Mouse (Mus musculus): ENCODE data around the gene Pwp2. TPM values are rescaled to one million over a fixed set of nuclear protein-coding genes. Genes with fewer than 3 reads are reported as not detected.
"Not testable (repeated sequence)": the region's sequence is repeated elsewhere in the genome, so short reads cannot be mapped to it uniquely, and the experiment has no call there.

The Pwp2 gene
- polyA plus RNA-seq, 1 experiment from 2014 or later: 14.1 TPM

DNA sequence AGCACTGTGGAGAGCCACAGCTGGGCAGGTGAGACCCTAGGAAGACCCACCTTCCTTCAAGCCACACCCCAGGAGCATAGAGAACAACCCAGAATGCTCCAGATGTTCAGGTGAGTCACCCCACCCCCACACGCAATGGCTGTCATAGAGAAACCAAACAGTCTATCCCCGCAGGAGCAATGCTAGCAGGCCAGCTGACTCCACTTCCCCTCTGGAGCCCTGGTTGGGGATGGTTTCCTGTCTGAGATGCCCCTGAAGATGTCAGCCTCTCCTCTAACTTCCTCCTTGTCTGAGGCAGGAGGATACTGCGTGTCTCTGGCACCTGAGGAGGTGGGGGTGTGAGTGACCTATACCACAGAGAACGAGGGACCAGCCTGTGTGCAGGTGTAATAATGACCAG, 50.5 kb downstream of the Pwp2 start:
- ATAC-seq (ENCODE audit: insufficient number of reproducible peaks, insufficient read depth, low FRiP score, low read depth): no peak
- Histone ChIP-seq H3K4me3 (ENCODE audit: low read depth, low read length) (no peak overlapping the region), H3K9me3 (ENCODE audit: control insufficient read depth, low read depth, low read length) (no peaks in the 10 kb centered on the region), H3K4me2 (replicated peaks; ENCODE audit: low read depth, low read length) (no peak overlapping the region), H3K36me3 (ENCODE audit: control insufficient read depth, insufficient read depth, low read length) (no peaks in the 10 kb centered on the region), H3K27me3 (ENCODE audit: control insufficient read depth, insufficient read depth, low read length) (no peaks in the 10 kb centered on the region), H3K9ac (replicated peaks; ENCODE audit: low read depth, low read length) (no peak overlapping the region), H3K27ac (ENCODE audit: low read length) (no peak overlapping the region; the same call in 1 of the 2 replicates), H3K4me1 (ENCODE audit: control insufficient read depth, insufficient read depth, low read length) (peaks cover 26% of the 10 kb centered on the region)
- WGBS: 60% methylated on average over 4 of the region's 4 CpGs

DNA sequence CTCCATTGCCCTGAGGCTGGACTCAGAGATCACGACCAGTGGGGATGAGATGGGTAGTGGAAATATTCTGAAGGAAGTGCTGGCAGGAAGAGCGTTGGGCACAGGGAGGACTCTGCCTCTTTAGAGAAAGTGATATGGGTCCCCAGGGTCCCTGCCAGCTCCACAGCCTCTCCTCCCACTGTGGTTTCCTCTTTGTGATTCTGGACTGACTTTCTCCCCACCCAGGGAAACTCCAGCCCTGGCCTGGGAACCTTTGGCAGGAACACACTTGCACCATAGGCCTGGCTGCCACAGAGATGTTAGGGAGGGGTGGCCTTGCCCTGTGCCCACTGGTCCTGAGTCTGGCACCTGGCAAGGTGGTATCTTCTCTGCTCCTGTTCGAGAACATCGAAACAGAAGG, 55.0 kb downstream of the Pwp2 start:
- Histone ChIP-seq H3K27me3 (ENCODE audit: control insufficient read depth, insufficient read depth, low read length) (no peaks in the 10 kb centered on the region), H3K9ac (replicated peaks; ENCODE audit: low read depth, low read length) (no peak overlapping the region), H3K4me2 (replicated peaks; ENCODE audit: low read depth, low read length) (no peak overlapping the region), H3K4me1 (ENCODE audit: control insufficient read depth, insufficient read depth, low read length) (peaks cover 8% of the 10 kb centered on the region), H3K27ac (ENCODE audit: low read length) (no peak overlapping the region), H3K36me3 (ENCODE audit: control insufficient read depth, insufficient read depth, low read length) (no peaks in the 10 kb centered on the region), H3K4me3 (ENCODE audit: low read depth, low read length) (no peak overlapping the region), H3K9me3 (ENCODE audit: control insufficient read depth, low read depth, low read length) (no peaks in the 10 kb centered on the region)
- 84% methylated on average over 4 of the region's 4 CpGs for WGBS
- no peak for ATAC-seq (ENCODE audit: insufficient number of reproducible peaks, insufficient read depth, low FRiP score, low read depth)

DNA sequence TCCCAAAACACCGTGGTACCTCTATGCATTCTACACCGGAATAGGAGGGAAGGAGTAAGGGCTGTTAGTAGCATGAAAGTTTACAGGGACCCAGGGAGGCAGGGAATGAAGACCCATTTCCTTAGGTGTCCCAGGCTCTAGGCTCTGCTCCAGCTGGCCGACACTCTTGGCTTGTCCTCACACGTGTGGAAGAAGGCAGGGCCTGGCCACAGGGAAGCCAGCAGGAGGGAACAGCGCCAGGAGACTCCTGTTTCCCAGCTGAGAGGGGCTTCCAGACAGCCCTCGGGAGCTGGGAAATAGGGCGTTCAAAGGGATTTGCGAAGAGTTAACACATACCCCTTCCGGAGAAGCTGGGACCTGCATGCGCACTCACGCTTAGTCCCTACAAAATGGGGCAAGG, 55.5 kb downstream of the Pwp2 start:
- Histone ChIP-seq H3K9ac (replicated peaks; ENCODE audit: low read depth, low read length) (no peak overlapping the region), H3K4me2 (replicated peaks; ENCODE audit: low read depth, low read length) (no peak overlapping the region), H3K4me3 (ENCODE audit: low read depth, low read length) (no peak overlapping the region), H3K9me3 (ENCODE audit: control insufficient read depth, low read depth, low read length) (no peaks in the 10 kb centered on the region), H3K4me1 (ENCODE audit: control insufficient read depth, insufficient read depth, low read length) (peaks cover 3% of the 10 kb centered on the region), H3K27ac (ENCODE audit: low read length) (no peak overlapping the region), H3K27me3 (ENCODE audit: control insufficient read depth, insufficient read depth, low read length) (no peaks in the 10 kb centered on the region), H3K36me3 (ENCODE audit: control insufficient read depth, insufficient read depth, low read length) (no peaks in the 10 kb centered on the region)
- 42% methylated on average over 11 of the region's 11 CpGs for WGBS
- no peak for ATAC-seq (ENCODE audit: insufficient number of reproducible peaks, insufficient read depth, low FRiP score, low read depth)

DNA sequence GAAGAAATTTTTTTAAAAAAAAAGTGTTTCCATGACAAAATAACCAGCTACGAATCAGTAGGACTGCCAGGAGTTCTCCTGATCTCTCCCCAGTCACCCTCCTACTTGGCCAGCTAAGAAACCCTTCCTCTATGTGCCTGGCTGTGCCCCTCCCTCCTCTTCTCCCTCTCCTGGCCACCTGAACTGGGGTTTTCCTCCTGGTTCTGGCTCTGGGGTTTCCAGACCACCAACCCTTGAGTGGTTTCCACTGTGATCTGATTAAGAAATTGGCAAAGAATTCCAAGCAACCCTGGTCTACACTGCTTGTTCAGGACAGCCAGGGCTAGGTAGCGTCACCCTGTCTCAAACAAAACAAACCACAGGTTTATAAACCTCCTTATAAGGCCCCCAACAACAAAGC, 56.3 kb downstream of the Pwp2 start:
- Histone ChIP-seq H3K4me2 (replicated peaks; ENCODE audit: low read depth, low read length) (no peak overlapping the region), H3K36me3 (ENCODE audit: control insufficient read depth, insufficient read depth, low read length) (no peaks in the 10 kb centered on the region), H3K27me3 (ENCODE audit: control insufficient read depth, insufficient read depth, low read length) (no peaks in the 10 kb centered on the region), H3K9ac (replicated peaks; ENCODE audit: low read depth, low read length) (no peak overlapping the region), H3K9me3 (ENCODE audit: control insufficient read depth, low read depth, low read length) (no peaks in the 10 kb centered on the region), H3K4me3 (ENCODE audit: low read depth, low read length) (no peak overlapping the region), H3K4me1 (ENCODE audit: control insufficient read depth, insufficient read depth, low read length) (no peaks in the 10 kb centered on the region), H3K27ac (ENCODE audit: low read length) (no peak overlapping the region)
- no peak for ATAC-seq (ENCODE audit: insufficient number of reproducible peaks, insufficient read depth, low FRiP score, low read depth)
- WGBS: 83% methylated on average over 2 of the region's 2 CpGs

DNA sequence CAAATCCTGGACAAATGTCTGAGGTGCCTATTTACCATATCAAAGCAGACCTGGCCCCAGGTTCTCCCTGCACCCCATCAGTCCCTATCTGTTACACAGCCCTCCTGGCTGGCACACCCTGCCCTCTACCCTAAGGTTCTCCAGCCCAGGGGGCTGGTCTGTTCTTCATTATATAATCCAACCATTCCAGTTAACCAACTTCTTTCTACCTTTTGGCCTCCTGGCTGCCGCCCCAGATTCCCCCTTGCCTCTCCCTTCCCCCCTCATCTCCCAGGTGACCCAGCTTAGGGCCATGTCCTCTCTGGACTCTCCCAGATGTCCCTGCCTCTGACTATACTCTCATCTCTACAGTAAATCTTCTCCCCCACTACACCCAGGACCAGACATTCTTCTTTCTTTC, 57.0 kb downstream of the Pwp2 start:
- Histone ChIP-seq H3K4me1 (ENCODE audit: control insufficient read depth, insufficient read depth, low read length) (no peaks in the 10 kb centered on the region), H3K4me2 (replicated peaks; ENCODE audit: low read depth, low read length) (no peak overlapping the region), H3K27me3 (ENCODE audit: control insufficient read depth, insufficient read depth, low read length) (no peaks in the 10 kb centered on the region), H3K36me3 (ENCODE audit: control insufficient read depth, insufficient read depth, low read length) (no peaks in the 10 kb centered on the region), H3K27ac (ENCODE audit: low read length) (no peak overlapping the region), H3K4me3 (ENCODE audit: low read depth, low read length) (no peak overlapping the region), H3K9me3 (ENCODE audit: control insufficient read depth, low read depth, low read length) (no peaks in the 10 kb centered on the region), H3K9ac (replicated peaks; ENCODE audit: low read depth, low read length) (no peak overlapping the region)
- 47% methylated on average over 1 of the region's 1 CpGs for WGBS
- no peak for ATAC-seq (ENCODE audit: insufficient number of reproducible peaks, insufficient read depth, low FRiP score, low read depth)

DNA sequence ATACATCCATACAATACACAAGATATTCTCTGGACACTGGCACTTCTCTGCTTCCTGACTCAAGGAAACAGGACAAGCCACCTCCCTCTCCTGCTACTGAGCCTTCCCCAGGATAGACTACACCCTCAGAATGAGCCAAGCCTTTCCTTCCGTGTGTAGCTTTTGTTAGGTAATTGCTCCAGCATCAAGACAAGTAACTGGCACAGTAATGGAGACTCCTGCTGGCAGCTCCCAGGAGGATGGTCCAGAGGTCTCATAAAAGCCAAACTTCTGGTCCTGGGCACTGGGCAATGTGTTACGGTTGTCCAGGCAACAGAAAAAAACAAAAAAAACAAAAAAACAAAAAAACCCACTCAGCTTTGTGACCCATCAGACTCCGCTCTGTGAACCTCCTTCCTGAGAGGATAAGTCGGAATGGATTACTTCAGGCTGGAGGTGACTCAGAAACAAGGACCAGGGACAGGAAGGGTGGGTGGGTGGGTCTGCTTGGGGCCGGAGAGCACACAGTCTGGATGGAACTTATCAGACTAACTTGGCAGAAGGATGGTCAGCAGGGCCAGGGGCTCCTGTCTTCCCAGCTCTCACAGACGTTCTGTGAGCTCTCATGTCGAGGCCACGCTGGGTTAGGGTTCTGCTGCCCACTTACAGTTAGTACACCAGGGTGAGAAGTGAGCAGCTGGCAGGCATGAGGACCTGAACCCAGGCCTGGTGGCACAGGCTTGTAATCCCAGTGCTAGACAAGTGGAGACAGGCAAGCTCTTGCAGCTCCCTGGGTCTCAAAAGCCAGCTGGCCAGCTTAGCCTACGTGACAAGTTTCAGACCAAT, 57.7 kb downstream of the Pwp2 start:
- no peaks in the 10 kb centered on the region for H3K9me3 ChIP-seq (ENCODE audit: control insufficient read depth, low read depth, low read length)
- H3K27ac ChIP-seq (ENCODE audit: low read length): no peak overlapping the region
- no peaks in the 10 kb centered on the region for H3K27me3 ChIP-seq (ENCODE audit: control insufficient read depth, insufficient read depth, low read length)
- H3K4me2 ChIP-seq (replicated peaks; ENCODE audit: low read depth, low read length): no peak overlapping the region
- H3K9ac ChIP-seq (replicated peaks; ENCODE audit: low read depth, low read length): no peak overlapping the region
- WGBS: 75% methylated on average over 9 of the region's 9 CpGs
- H3K36me3 ChIP-seq (ENCODE audit: control insufficient read depth, insufficient read depth, low read length): no peaks in the 10 kb centered on the region
- no peak for ATAC-seq (ENCODE audit: insufficient number of reproducible peaks, insufficient read depth, low FRiP score, low read depth)
- H3K4me1 ChIP-seq (ENCODE audit: control insufficient read depth, insufficient read depth, low read length): no peaks in the 10 kb centered on the region
- H3K4me3 ChIP-seq (ENCODE audit: low read depth, low read length): no peak overlapping the region

DNA sequence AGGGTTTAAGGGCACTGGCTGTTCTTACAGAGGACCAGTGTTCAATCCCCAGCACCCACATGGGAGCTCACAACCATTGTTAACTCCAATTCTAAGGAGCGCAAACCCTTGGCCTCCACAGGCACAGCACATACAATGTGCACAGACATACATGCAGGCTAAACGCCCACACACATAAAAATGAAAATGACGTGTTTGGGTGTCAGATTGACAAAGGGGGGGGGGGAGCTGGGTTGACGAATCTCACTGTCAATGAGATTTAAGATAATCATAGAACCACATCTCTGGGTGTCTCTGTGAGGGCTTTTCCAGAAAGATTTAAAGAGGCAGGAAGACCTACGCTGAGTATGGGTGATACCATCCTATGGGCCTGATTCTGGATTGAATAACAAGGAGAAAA, 58.6 kb downstream of the Pwp2 start:
- Histone ChIP-seq H3K36me3 (ENCODE audit: control insufficient read depth, insufficient read depth, low read length) (no peaks in the 10 kb centered on the region), H3K9me3 (ENCODE audit: control insufficient read depth, low read depth, low read length) (no peaks in the 10 kb centered on the region), H3K9ac (replicated peaks; ENCODE audit: low read depth, low read length) (no peak overlapping the region), H3K27ac (ENCODE audit: low read length) (no peak overlapping the region), H3K4me2 (replicated peaks; ENCODE audit: low read depth, low read length) (no peak overlapping the region), H3K4me1 (ENCODE audit: control insufficient read depth, insufficient read depth, low read length) (no peaks in the 10 kb centered on the region), H3K4me3 (ENCODE audit: low read depth, low read length) (no peak overlapping the region), H3K27me3 (ENCODE audit: control insufficient read depth, insufficient read depth, low read length) (no peaks in the 10 kb centered on the region)
- WGBS: 94% methylated on average over 5 of the region's 5 CpGs
- ATAC-seq (ENCODE audit: insufficient number of reproducible peaks, insufficient read depth, low FRiP score, low read depth): no peak

DNA sequence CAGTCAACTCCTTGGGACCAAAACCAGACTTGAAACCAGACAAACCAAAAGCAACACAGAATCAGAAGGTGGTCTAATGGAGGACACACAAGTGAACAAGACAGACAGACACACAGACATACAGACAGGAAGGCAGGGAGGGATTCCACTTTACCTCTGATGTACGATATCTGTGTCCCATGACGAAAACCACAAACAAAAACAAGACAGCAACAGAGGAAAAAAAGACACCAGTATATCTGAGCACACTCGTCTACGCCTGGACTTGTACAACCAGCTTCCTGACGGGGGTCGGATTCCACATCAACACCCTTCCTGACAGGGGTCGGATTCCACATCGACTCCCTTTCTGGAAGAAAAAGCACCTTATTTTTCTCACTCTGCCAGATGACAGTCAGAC, 59.9 kb downstream of the Pwp2 start:
- not testable (repeated sequence) for H3K9ac ChIP-seq (replicated peaks; ENCODE audit: low read depth, low read length); H3K36me3 ChIP-seq (ENCODE audit: control insufficient read depth, insufficient read depth, low read length); H3K4me2 ChIP-seq (replicated peaks; ENCODE audit: low read depth, low read length); H3K27ac ChIP-seq (ENCODE audit: low read length); H3K9me3 ChIP-seq (ENCODE audit: control insufficient read depth, low read depth, low read length); H3K4me1 ChIP-seq (ENCODE audit: control insufficient read depth, insufficient read depth, low read length); H3K4me3 ChIP-seq (ENCODE audit: low read depth, low read length); H3K27me3 ChIP-seq (ENCODE audit: control insufficient read depth, insufficient read depth, low read length); ATAC-seq (ENCODE audit: insufficient number of reproducible peaks, insufficient read depth, low FRiP score, low read depth)
- WGBS: 70% methylated on average over 8 of the region's 8 CpGs

DNA sequence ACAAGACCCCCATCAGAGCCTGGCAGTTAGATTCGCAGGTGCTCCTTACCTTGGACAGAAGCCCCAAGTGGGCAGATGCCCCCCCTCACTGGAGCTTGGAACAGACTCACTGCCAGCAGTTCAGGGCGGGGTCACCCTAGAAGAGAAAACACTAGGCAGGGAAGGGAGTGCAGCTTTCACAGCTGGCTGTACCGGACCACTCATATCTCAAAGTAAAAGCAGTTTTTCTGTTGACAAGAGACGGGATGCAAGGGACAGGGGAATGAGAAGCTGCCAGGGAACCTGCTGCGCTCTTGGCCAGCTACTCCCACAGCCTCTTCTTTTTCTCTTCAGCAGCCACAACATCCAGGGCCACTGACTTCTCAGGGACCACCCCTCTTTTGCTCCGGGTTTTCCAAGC, 60.8 kb downstream of the Pwp2 start:
- ATAC-seq (ENCODE audit: insufficient number of reproducible peaks, insufficient read depth, low FRiP score, low read depth); H3K9ac ChIP-seq (replicated peaks; ENCODE audit: low read depth, low read length): not testable (repeated sequence)

More for the DNA sequence above, 60.8 kb downstream of the Pwp2 start:
- not testable (repeated sequence) for H3K4me1 ChIP-seq (ENCODE audit: control insufficient read depth, insufficient read depth, low read length); H3K9me3 ChIP-seq (ENCODE audit: control insufficient read depth, low read depth, low read length); H3K27me3 ChIP-seq (ENCODE audit: control insufficient read depth, insufficient read depth, low read length); H3K36me3 ChIP-seq (ENCODE audit: control insufficient read depth, insufficient read depth, low read length); H3K4me3 ChIP-seq (ENCODE audit: low read depth, low read length); H3K4me2 ChIP-seq (replicated peaks; ENCODE audit: low read depth, low read length); H3K27ac ChIP-seq (ENCODE audit: low read length)
- 30% methylated on average over 6 of the region's 6 CpGs for WGBS
